Mouse (Mus musculus) MEL (cell line): Measurements from ENCODE around the gene Ptprr. TPM values are rescaled to one million over a fixed set of nuclear protein-coding genes. Genes with fewer than 3 reads are reported as not detected.

Experiments used
- DNase-seq: peaks from one replicate; pipeline ENCODE4 v3.0.0; 2011; ENCODE audit warnings: low read depth, low spot score
- H3K27ac ChIP-seq: 2 replicates; pipeline ENCODE4 v1.5.1; 2012; ENCODE audit warnings: low read depth, mild to moderate bottlenecking, control low read depth, low read length, moderate library complexity; ENCODE audit not compliant: control insufficient read depth
- H3K27me3 ChIP-seq, 2 experiments: fragments of 150-350 bp in 1 of 2; sonication (generic) in 1 of 2; 2 replicates each; pipeline ENCODE4 v1.6.1; 2012; ENCODE audit warnings: low read length in 2 of 2, mild to moderate bottlenecking in 2 of 2, improper control_type of control experiment in 1 of 2, moderate library complexity in 1 of 2; ENCODE audit not compliant: insufficient read depth in 2 of 2, control insufficient read depth in 1 of 2
- H3K36me3 ChIP-seq, 2 experiments: 2 replicates each; pipeline ENCODE4 v1.6.1; 2012 to 2014; ENCODE audit warnings: low read length in 2 of 2, improper control_type of control experiment in 1 of 2, inconsistent platforms in 1 of 2, mild to moderate bottlenecking in 1 of 2; ENCODE audit not compliant: insufficient read depth in 2 of 2, control insufficient read depth in 1 of 2
- H3K4me1 ChIP-seq, 2 experiments: fragments of 150-350 bp in 1 of 2; sonication (generic) in 1 of 2; 2 replicates each; pipeline ENCODE4 v1.6.1; 2012; ENCODE audit warnings: low read length in 2 of 2, improper control_type of control experiment in 1 of 2, mild to moderate bottlenecking in 1 of 2; ENCODE audit not compliant: insufficient read depth in 2 of 2, control insufficient read depth in 1 of 2
- H3K4me3 ChIP-seq, 2 experiments: fragments of 150-350 bp in 1 of 2; sonication (generic) in 1 of 2; 2 replicates each; pipeline ENCODE4 v1.5.1; 2012; ENCODE audit warnings: low read depth in 2 of 2, low read length in 2 of 2, mild to moderate bottlenecking in 2 of 2, moderate library complexity in 2 of 2, control low read depth in 1 of 2, improper control_type of control experiment in 1 of 2; ENCODE audit not compliant: control insufficient read depth in 1 of 2, insufficient read depth in 1 of 2
- H3K79me2 ChIP-seq: 2 replicates; pipeline ENCODE4 v1.6.1; 2012; ENCODE audit warnings: mild to moderate bottlenecking, low read length, moderate library complexity; ENCODE audit not compliant: control insufficient read depth, poor library complexity, insufficient read depth
- H3K9ac ChIP-seq: 2 replicates; pipeline ENCODE4 v1.6.1; 2012; ENCODE audit warnings: low read depth, mild to moderate bottlenecking, control low read depth, low read length, moderate library complexity; ENCODE audit not compliant: control insufficient read depth, poor library complexity, severe bottlenecking
- H3K9me3 ChIP-seq: fragments of 150-350 bp; sonication (generic); replicated peaks from 2 replicates; pipeline ENCODE4 v1.6.1; 2012; ENCODE audit warnings: mild to moderate bottlenecking, low read length, improper control_type of control experiment, moderate library complexity; ENCODE audit not compliant: insufficient read depth
- BHLHE40 ChIP-seq: IDR thresholded peaks from 2 replicates; pipeline ENCODE4 v1.6.1; 2012; ENCODE audit warnings: low read depth, mild to moderate bottlenecking, inconsistent platforms, low read length, improper control_type of control experiment, borderline replicate concordance
- CHD2 ChIP-seq: IDR thresholded peaks from 2 replicates; pipeline ENCODE4 v1.6.1; 2011; ENCODE audit warnings: low read length, improper control_type of control experiment
- E2F4 ChIP-seq: IDR thresholded peaks from 2 replicates; pipeline ENCODE4 v1.6.1; 2011; ENCODE audit warnings: low read depth, low read length, improper control_type of control experiment, borderline replicate concordance
- ELF1 ChIP-seq: IDR thresholded peaks from 2 replicates; pipeline ENCODE4 v1.6.1; 2014; ENCODE audit warnings: low read depth, mild to moderate bottlenecking, inconsistent platforms, low read length, improper control_type of control experiment, moderate library complexity
- EP300 ChIP-seq, 2 experiments: IDR thresholded peaks; 2 replicates each; pipeline ENCODE4 v1.6.1; 2011; ENCODE audit warnings: improper control_type of control experiment in 2 of 2, low read length in 2 of 2, low read depth in 1 of 2, mild to moderate bottlenecking in 1 of 2
- GABPA ChIP-seq: IDR thresholded peaks from 2 replicates; pipeline ENCODE4 v1.6.1; 2012; ENCODE audit warnings: low read depth, mild to moderate bottlenecking, inconsistent platforms, low read length, improper control_type of control experiment, moderate library complexity
- GATA1 ChIP-seq: IDR thresholded peaks from 2 replicates; pipeline ENCODE4 v1.6.1; 2011; ENCODE audit warnings: low read depth, low read length, improper control_type of control experiment
- HCFC1 ChIP-seq: IDR thresholded peaks from 2 replicates; pipeline ENCODE4 v1.6.1; 2012; ENCODE audit warnings: low read depth, mild to moderate bottlenecking, inconsistent platforms, low read length, improper control_type of control experiment, moderate library complexity
- JUND ChIP-seq: IDR thresholded peaks from 2 replicates; pipeline ENCODE4 v1.6.1; 2011; ENCODE audit warnings: low read depth, mild to moderate bottlenecking, improper control_type of control experiment, low read length
- KAT2A ChIP-seq: conservative IDR thresholded peaks from 2 replicates; pipeline ENCODE4 v1.6.1; 2012; ENCODE audit warnings: low read depth, low read length, improper control_type of control experiment, inconsistent platforms
- MAZ ChIP-seq: IDR thresholded peaks from 2 replicates; pipeline ENCODE4 v1.6.1; 2012; ENCODE audit warnings: low read depth, mild to moderate bottlenecking, inconsistent platforms, low read length, improper control_type of control experiment
- MEF2A ChIP-seq: IDR thresholded peaks from 2 replicates; pipeline ENCODE4 v1.6.1; 2014; ENCODE audit warnings: low read depth, mild to moderate bottlenecking, inconsistent platforms, low read length, improper control_type of control experiment; ENCODE audit not compliant: poor library complexity, insufficient replicate concordance, severe bottlenecking; ENCODE audit errors: extremely low read depth
- NELFE ChIP-seq: IDR thresholded peaks from 2 replicates; pipeline ENCODE4 v1.6.1; 2011; ENCODE audit warnings: low read depth, low read length, improper control_type of control experiment
- POLR2AphosphoS2 ChIP-seq: IDR thresholded peaks from 2 replicates; pipeline ENCODE4 v1.6.1; 2011; ENCODE audit warnings: low read length, improper control_type of control experiment
- RCOR1 ChIP-seq: IDR thresholded peaks from 2 replicates; pipeline ENCODE4 v1.6.1; 2012; ENCODE audit warnings: low read depth, mild to moderate bottlenecking, inconsistent platforms, low read length, improper control_type of control experiment
- SIN3A ChIP-seq: IDR thresholded peaks from 2 replicates; pipeline ENCODE4 v1.6.1; 2012; ENCODE audit warnings: low read length, improper control_type of control experiment, inconsistent platforms
- SMC3 ChIP-seq: IDR thresholded peaks from 2 replicates; pipeline ENCODE4 v1.6.1; 2011; ENCODE audit warnings: low read depth, low read length, improper control_type of control experiment
- TBP ChIP-seq: IDR thresholded peaks from 2 replicates; pipeline ENCODE4 v1.8.0; 2011; ENCODE audit warnings: low read depth, low read length, improper control_type of control experiment
- UBTF ChIP-seq: IDR thresholded peaks from 2 replicates; pipeline ENCODE4 v1.6.1; 2012; ENCODE audit warnings: low read depth, mild to moderate bottlenecking, inconsistent platforms, low read length, improper control_type of control experiment, moderate library complexity, borderline replicate concordance; ENCODE audit not compliant: insufficient read depth
- ZC3H11A ChIP-seq: IDR thresholded peaks from 2 replicates; pipeline ENCODE4 v1.6.1; 2012; ENCODE audit warnings: low read depth, mild to moderate bottlenecking, inconsistent platforms, low read length, improper control_type of control experiment
- ZKSCAN1 ChIP-seq: IDR thresholded peaks from 2 replicates; pipeline ENCODE4 v1.6.1; 2012; ENCODE audit warnings: low read depth, mild to moderate bottlenecking, inconsistent platforms, low read length, improper control_type of control experiment, moderate library complexity
- ZMIZ1 ChIP-seq: IDR thresholded peaks from 2 replicates; pipeline ENCODE4 v1.6.1; 2012; ENCODE audit warnings: low read depth, mild to moderate bottlenecking, inconsistent platforms, low read length, improper control_type of control experiment, moderate library complexity
- polyA plus RNA-seq, 2 experiments: library from polyadenylated mRNA; stranded (reverse) in 1 of 2; unstranded in 1 of 2; fragments of >175 nt in 1 of 2; fragments of >200 nt in 1 of 2; gene quantifications; 2 replicates each; pipeline versions ENCODE4 v1.2.1 to v1.2.4; 2012; ENCODE audit warnings: low replicate concordance in 2 of 2, low read depth in 1 of 2; ENCODE audit not compliant: insufficient read length in 2 of 2, insufficient read depth in 1 of 2, missing spikeins in 1 of 2
- total RNA-seq: library from RNA; depleted of rRNA; stranded (reverse); fragments of 300-350 nt; gene quantifications from 2 replicates; pipeline ENCODE4 v1.2.3, GENCODE M21; 2012

Gene Ptprr
- total and polyA plus RNA-seq, 3 experiments, result not detected

DNA sequence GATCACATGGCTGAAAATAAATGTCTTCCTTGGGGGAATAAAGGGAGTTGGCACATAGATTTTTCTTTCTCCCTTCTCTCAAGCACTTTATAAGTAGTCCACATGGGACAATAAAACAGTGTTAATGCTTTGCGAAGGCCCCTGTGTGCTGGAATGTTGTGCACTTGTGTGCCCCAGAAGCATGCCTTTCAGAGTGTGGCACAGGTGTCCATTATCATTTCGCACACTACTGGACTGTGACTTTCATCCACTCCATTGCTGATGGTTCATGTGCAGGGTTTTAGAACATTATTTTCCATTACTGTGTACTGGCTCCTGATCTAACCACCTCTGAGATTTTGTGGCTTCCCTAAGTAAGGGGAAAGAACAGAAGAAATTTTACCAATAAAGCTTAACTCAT is 105.8 kb downstream of the Ptprr start:
- Histone ChIP-seq H3K9me3 (no peaks in the 10 kb centered on the region), H3K36me3 (no peaks in the 10 kb centered on the region), H3K4me1 (no peaks in the 10 kb centered on the region), H3K9ac (no peak overlapping the region), H3K4me3 (no peak overlapping the region), H3K79me2 (no peaks in the 10 kb centered on the region)
- TF ChIP-seq SMC3 (no peak), POLR2AphosphoS2 (no peak), HCFC1 (no peak), JUND (no peak), E2F4 (no peak), GABPA (no peak), ELF1 (no peak), TBP (no peak), EP300 (IDR thresholded peaks at IDR 0.05; ENCODE audit: low read depth in 1 of 2, low read length in 2 of 2) (no peak), RCOR1 (no peak), NELFE (no peak), BHLHE40 (no peak), MAZ (no peak), UBTF (no peak), ZC3H11A (no peak), CHD2 (no peak), ZMIZ1 (no peak)
- TF ChIP-seq, all 39 proteins: peak for 0
- no peak overlapping the region for H3K27ac ChIP-seq
- H3K27me3 ChIP-seq, result no peaks in the 10 kb centered on the region
- DNase-seq, result no peak

DNA sequence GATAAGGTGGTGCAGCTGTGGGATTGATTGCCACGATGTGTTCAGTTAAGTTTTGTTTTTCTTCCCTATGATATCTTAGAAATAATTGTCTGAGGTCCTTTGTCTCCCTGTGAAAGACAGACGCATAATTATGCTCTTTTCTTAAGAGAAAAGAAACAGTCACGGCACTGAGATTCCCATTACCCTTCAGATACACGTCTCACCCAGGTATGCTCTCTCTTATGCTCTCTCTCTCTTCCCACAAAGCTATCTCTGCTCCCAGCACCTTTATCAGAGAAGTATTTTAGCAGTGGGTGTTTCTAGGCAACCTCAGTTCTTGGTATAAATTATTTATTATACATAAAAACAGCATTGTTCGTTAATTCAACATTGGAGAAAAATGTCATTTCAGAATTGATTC is 107.4 kb downstream of the Ptprr start:
- no peak overlapping the region for H3K4me3 ChIP-seq
- no peaks in the 10 kb centered on the region for H3K4me1 ChIP-seq
- no peaks in the 10 kb centered on the region for H3K79me2 ChIP-seq
- no peak overlapping the region for H3K9ac ChIP-seq
- DNase-seq, result no peak
- no peak for TF ChIP-seq ELF1
- TF ChIP-seq BHLHE40, result no peak
- TF ChIP-seq GATA1, result no peak
- no peak for TF ChIP-seq SIN3A
- no peak for TF ChIP-seq MEF2A
- no peak for TF ChIP-seq NELFE
- no peak for TF ChIP-seq RCOR1
- TF ChIP-seq KAT2A, result no peak
- no peak for TF ChIP-seq ZKSCAN1
- no peak overlapping the region for H3K27ac ChIP-seq
- H3K9me3 ChIP-seq, result no peaks in the 10 kb centered on the region
- no peaks in the 10 kb centered on the region for H3K27me3 ChIP-seq
- H3K36me3 ChIP-seq, result no peaks in the 10 kb centered on the region
